Mouse (Mus musculus): ENCODE measurements around the gene Sytl5. TPM values are rescaled to one million over a fixed set of nuclear protein-coding genes. Genes with fewer than 3 reads are reported as not detected.

Gene Sytl5
- polyA plus RNA-seq, 1 experiment from 2014 or later, result 0.86 TPM

DNA sequence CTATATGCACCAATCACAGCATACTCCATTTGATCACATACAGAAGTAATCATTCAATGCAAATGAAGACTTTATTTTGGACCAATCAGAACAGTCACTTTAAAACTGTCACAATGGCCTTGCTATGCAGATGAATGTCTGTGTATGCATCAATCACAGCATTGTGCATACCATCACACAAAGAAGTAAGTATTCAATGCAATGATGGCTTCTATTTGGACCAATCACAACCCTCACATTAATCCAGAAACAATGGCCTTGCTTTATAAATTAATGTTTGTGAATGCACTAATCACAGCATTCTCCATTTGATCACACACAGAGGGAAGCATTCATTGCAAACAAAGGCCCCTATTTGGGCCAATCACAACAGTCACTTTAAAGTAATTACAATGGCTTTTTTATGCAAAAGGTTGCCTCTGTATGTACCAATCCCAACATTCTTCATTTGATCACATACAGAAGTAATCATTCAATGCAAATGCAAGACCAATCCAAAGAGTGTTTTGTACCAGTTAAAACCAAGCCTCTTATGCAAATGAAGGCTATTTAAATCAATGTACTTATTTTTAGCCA, 98.8 kb downstream of the Sytl5 start:
- H3K4me2 ChIP-seq, result no peak overlapping the region

GRCm38 (mm10) chrX:10000718-10001117, 115.3 kb downstream of the Sytl5 start:
- 82% methylated on average over 1 of the region's 1 CpGs for WGBS
- H3K9me3 ChIP-seq (ENCODE audit: low read depth, low read length), result no peaks in the 10 kb centered on the region
- no peak for ATAC-seq (ENCODE audit: insufficient read depth)

More for the DNA sequence above, 98.8 kb downstream of the Sytl5 start:
- Histone ChIP-seq H3K27ac (ENCODE audit: low read depth) (no peak overlapping the region), H3K27me3 (ENCODE audit: insufficient read depth, low read length) (no peaks in the 10 kb centered on the region), H3K9me3 (ENCODE audit: low read depth, low read length) (no peaks in the 10 kb centered on the region), H3K36me3 (ENCODE audit: insufficient read depth) (no peaks in the 10 kb centered on the region), H3K9ac (no peak overlapping the region), H3K4me1 (ENCODE audit: insufficient read depth) (no peaks in the 10 kb centered on the region), H3K4me3 (ENCODE audit: low read depth, low read length) (no peak overlapping the region)
- no peak for TF ChIP-seq CTCF (IDR thresholded peaks at IDR 0.05; ENCODE audit: low read depth)
- DNase-seq, result no peak
- no peak for ATAC-seq (ENCODE audit: insufficient read depth)

GRCm38 (mm10) chrX:10005946-10006345, 120.5 kb downstream of the Sytl5 start:
- Histone ChIP-seq H3K9ac (no peak overlapping the region), H3K4me2 (no peak overlapping the region), H3K4me1 (ENCODE audit: insufficient read depth) (no peaks in the 10 kb centered on the region), H3K27ac (ENCODE audit: low read depth) (no peak overlapping the region), H3K36me3 (ENCODE audit: insufficient read depth) (no peaks in the 10 kb centered on the region), H3K27me3 (ENCODE audit: insufficient read depth, low read length) (no peaks in the 10 kb centered on the region), H3K9me3 (ENCODE audit: low read depth, low read length) (no peaks in the 10 kb centered on the region), H3K4me3 (ENCODE audit: low read depth, low read length) (no peak overlapping the region)
- no peak for TF ChIP-seq CTCF (IDR thresholded peaks at IDR 0.05; ENCODE audit: low read depth)
- 13% methylated on average over 1 of the region's 1 CpGs for WGBS
- DNase-seq, result no peak
- ATAC-seq (ENCODE audit: insufficient read depth), result no peak

More at GRCm38 (mm10) chrX:10000718-10001117, 115.3 kb downstream of the Sytl5 start:
- no peak for DNase-seq
- H3K36me3 ChIP-seq (ENCODE audit: insufficient read depth), result no peaks in the 10 kb centered on the region
- TF ChIP-seq CTCF (IDR thresholded peaks at IDR 0.05; ENCODE audit: low read depth), result no peak
- H3K4me2 ChIP-seq, result no peak overlapping the region
- no peak overlapping the region for H3K27ac ChIP-seq (ENCODE audit: low read depth)
- no peaks in the 10 kb centered on the region for H3K27me3 ChIP-seq (ENCODE audit: insufficient read depth, low read length)
- no peak overlapping the region for H3K4me3 ChIP-seq (ENCODE audit: low read depth, low read length)
- H3K9ac ChIP-seq, result no peak overlapping the region
- no peaks in the 10 kb centered on the region for H3K4me1 ChIP-seq (ENCODE audit: insufficient read depth)

DNA sequence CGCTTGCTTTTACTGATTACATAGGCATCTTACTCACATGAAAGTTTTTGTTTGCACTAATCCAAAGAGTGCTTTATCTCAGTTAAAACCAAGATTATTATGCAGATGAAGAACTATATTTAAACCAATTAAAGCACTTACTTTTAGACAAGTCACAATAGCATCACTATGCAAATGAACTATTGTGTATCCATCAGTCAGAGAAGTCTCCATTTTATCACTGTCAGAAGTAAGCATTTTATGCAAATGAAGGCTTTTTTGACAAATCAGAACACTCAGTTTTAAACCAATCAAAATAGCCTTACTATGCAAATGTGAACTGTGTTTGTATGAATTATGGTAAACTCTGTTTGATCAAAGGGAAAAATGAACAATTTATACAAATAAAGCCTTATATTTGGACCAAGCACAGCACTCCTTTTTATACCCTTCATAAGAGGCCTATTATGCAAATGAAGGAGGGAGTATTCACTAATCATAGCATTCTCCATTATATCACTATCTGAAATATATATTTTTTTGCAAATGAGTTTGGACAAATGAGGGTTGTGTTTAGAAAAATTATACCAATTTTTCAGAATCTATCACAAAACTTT, 122.4 kb downstream of the Sytl5 start:
- no peak for DNase-seq
- no peaks in the 10 kb centered on the region for H3K4me1 ChIP-seq (ENCODE audit: insufficient read depth)
- no peak overlapping the region for H3K27ac ChIP-seq (ENCODE audit: low read depth)
- 96% methylated on average over 1 of the region's 1 CpGs for WGBS
- no peak for TF ChIP-seq CTCF (IDR thresholded peaks at IDR 0.05; ENCODE audit: low read depth)
- no peak overlapping the region for H3K4me3 ChIP-seq (ENCODE audit: low read depth, low read length)
- H3K9ac ChIP-seq, result no peak overlapping the region
- no peaks in the 10 kb centered on the region for H3K27me3 ChIP-seq (ENCODE audit: insufficient read depth, low read length)
- no peaks in the 10 kb centered on the region for H3K9me3 ChIP-seq (ENCODE audit: low read depth, low read length)
- ATAC-seq (ENCODE audit: insufficient read depth), result no peak
- H3K36me3 ChIP-seq (ENCODE audit: insufficient read depth), result no peaks in the 10 kb centered on the region
- H3K4me2 ChIP-seq, result no peak overlapping the region

DNA sequence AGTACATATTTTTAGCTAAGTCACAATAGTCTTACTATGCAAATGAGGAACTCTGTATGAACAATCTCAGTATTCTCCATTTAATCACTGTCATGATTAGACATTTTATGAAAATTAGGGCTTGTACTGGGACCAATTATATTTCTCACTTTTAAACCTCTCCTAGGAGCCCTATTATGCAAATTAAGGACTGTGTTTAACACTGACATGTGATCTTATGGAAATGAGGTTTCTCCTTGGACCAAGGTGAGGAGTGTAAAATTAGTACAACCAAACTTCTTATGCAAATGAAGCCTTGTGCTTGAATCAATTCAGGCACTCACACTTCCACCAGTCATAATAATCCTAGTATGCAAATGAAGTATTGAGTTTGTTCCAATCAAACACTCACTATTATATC, 124.8 kb downstream of the Sytl5 start:
- H3K4me1 ChIP-seq (ENCODE audit: insufficient read depth), result no peaks in the 10 kb centered on the region
- no peak for DNase-seq
- ATAC-seq (ENCODE audit: insufficient read depth), result no peak

GRCm38 (mm10) chrX:10034666-10035065, 149.2 kb downstream of the Sytl5 start:
- TF ChIP-seq CTCF (IDR thresholded peaks at IDR 0.05; ENCODE audit: low read depth), result peak; percentile 30
- H3K27ac ChIP-seq (ENCODE audit: low read depth), result no peak overlapping the region

More for the DNA sequence above, 124.8 kb downstream of the Sytl5 start:
- Histone ChIP-seq H3K27me3 (ENCODE audit: insufficient read depth, low read length) (no peaks in the 10 kb centered on the region), H3K36me3 (ENCODE audit: insufficient read depth) (no peaks in the 10 kb centered on the region), H3K9me3 (ENCODE audit: low read depth, low read length) (no peaks in the 10 kb centered on the region), H3K9ac (no peak overlapping the region), H3K4me2 (no peak overlapping the region), H3K27ac (ENCODE audit: low read depth) (no peak overlapping the region), H3K4me3 (ENCODE audit: low read depth, low read length) (no peak overlapping the region)
- no peak for TF ChIP-seq CTCF (IDR thresholded peaks at IDR 0.05; ENCODE audit: low read depth)

More at GRCm38 (mm10) chrX:10034666-10035065, 149.2 kb downstream of the Sytl5 start:
- Histone ChIP-seq H3K36me3 (ENCODE audit: insufficient read depth) (no peaks in the 10 kb centered on the region), H3K27me3 (ENCODE audit: insufficient read depth, low read length) (no peaks in the 10 kb centered on the region), H3K4me1 (ENCODE audit: insufficient read depth) (no peaks in the 10 kb centered on the region), H3K9me3 (ENCODE audit: low read depth, low read length) (no peaks in the 10 kb centered on the region), H3K4me2 (no peak overlapping the region), H3K9ac (no peak overlapping the region), H3K4me3 (ENCODE audit: low read depth, low read length) (no peak overlapping the region)
- DNase-seq (peak; percentile 0), ATAC-seq (ENCODE audit: insufficient read depth) (no peak)

Other genes starting within 250 kb of the Sytl5 start
- gene Dynlt3, start 222.6 kb upstream of the Sytl5 start, polyA plus RNA-seq (2014; fragmentation: Nextera tagmentation; extraction: Ambion mirVana), result 47.4 and 54.5 TPM in 2 replicates
- gene Hypm, start 38.7 kb upstream of the Sytl5 start, polyA plus RNA-seq (2014; fragmentation: Nextera tagmentation; extraction: Ambion mirVana), result not detected in 2 replicates
- gene H2al3, start 35.9 kb upstream of the Sytl5 start, polyA plus RNA-seq (2014; fragmentation: Nextera tagmentation; extraction: Ambion mirVana), result not detected in 2 replicates
- 17.4 and 19.3 TPM in 2 replicates for gene Srpx, start 232.1 kb downstream of the Sytl5 start, polyA plus RNA-seq (2014; fragmentation: Nextera tagmentation; extraction: Ambion mirVana)